Mouse (Mus musculus): ENCODE results near the gene Mitd1.
A peak's percentile ranks its signal among the peaks of the same experiment; 100 is the strongest.

Mitd1 gene

GRCm38 (mm10) chr1:37867056-37867455 is 23.2 kb downstream of the Mitd1 start:
- DNase-seq = no peak

GRCm38 (mm10) chr1:37866286-37866685 is 23.9 kb downstream of the Mitd1 start, which contains the start of gene Tsga10:
Gene Tsga10 (minus strand): TSS chr1:37866429.
- DNase-seq = no peak

GRCm38 (mm10) chr1:37865401-37866215 is 24.6 kb downstream of the Mitd1 start:
- DNase-seq = no peak

GRCm38 (mm10) chr1:37864511-37865400 is 25.5 kb downstream of the Mitd1 start:
- DNase-seq = peak; percentile 100

- peak; percentile 65 for DNase-seq
Measured at GRCm38 (mm10) chr1:37850696-37851095, 39.5 kb downstream of the Mitd1 start.

- DNase-seq = no peak
Measured at GRCm38 (mm10) chr1:37846878-37847277, 43.3 kb downstream of the Mitd1 start.

- no peak for DNase-seq
Measured at GRCm38 (mm10) chr1:37831681-37832080, 58.5 kb downstream of the Mitd1 start.
